Mouse (Mus musculus): ENCODE data around the gene 1700028P14Rik. TPM values are rescaled to one million over a fixed set of nuclear protein-coding genes. Genes with fewer than 3 reads are reported as not detected.

Gene 1700028P14Rik
- polyA plus RNA-seq, 1 experiment from 2014 or later, result 3.0 TPM

- H3K9me3 ChIP-seq (ENCODE audit: control insufficient read depth, low read length), result no peaks in the 10 kb centered on the region
- WGBS, result 92% methylated on average over 4 of the region's 4 CpGs
These were observed 90.0 kb downstream of the 1700028P14Rik start for GRCm38 (mm10) chr19:23562588-23562987.

GRCm38 (mm10) chr19:23562061-23562460 lies 90.6 kb downstream of the 1700028P14Rik start:
- WGBS, result 89% methylated on average over 6 of the region's 6 CpGs
- Histone ChIP-seq H3K36me3 (ENCODE audit: control insufficient read depth, insufficient read depth, low read length) (no peaks in the 10 kb centered on the region), H3K9ac (ENCODE audit: low read depth, low read length) (no peak overlapping the region), H3K4me3 (ENCODE audit: low read length) (no peak overlapping the region), H3K4me1 (ENCODE audit: control insufficient read depth, insufficient read depth, low read depth, low read length) (no peaks in the 10 kb centered on the region), H3K4me2 (ENCODE audit: low read length) (no peak overlapping the region), H3K27me3 (replicated peaks; ENCODE audit: control insufficient read depth, insufficient read depth, low read length) (no peaks in the 10 kb centered on the region), H3K27ac (ENCODE audit: low read depth, low read length) (no peak overlapping the region), H3K9me3 (ENCODE audit: control insufficient read depth, low read length) (no peaks in the 10 kb centered on the region)
- ATAC-seq, result no peak

More at GRCm38 (mm10) chr19:23562588-23562987, 90.0 kb downstream of the 1700028P14Rik start:
- no peak overlapping the region for H3K27ac ChIP-seq (ENCODE audit: low read depth, low read length)
- no peaks in the 10 kb centered on the region for H3K27me3 ChIP-seq (replicated peaks; ENCODE audit: control insufficient read depth, insufficient read depth, low read length)
- no peak overlapping the region for H3K9ac ChIP-seq (ENCODE audit: low read depth, low read length)
- H3K4me3 ChIP-seq (ENCODE audit: low read length), result no peak overlapping the region
- ATAC-seq, result no peak
- H3K36me3 ChIP-seq (ENCODE audit: control insufficient read depth, insufficient read depth, low read length), result no peaks in the 10 kb centered on the region
- no peaks in the 10 kb centered on the region for H3K4me1 ChIP-seq (ENCODE audit: control insufficient read depth, insufficient read depth, low read depth, low read length)
- H3K4me2 ChIP-seq (ENCODE audit: low read length), result no peak overlapping the region

GRCm38 (mm10) chr19:23553450-23553849 lies 99.2 kb downstream of the 1700028P14Rik start:
- 75% methylated on average over 2 of the region's 2 CpGs for WGBS
- Histone ChIP-seq H3K9ac (ENCODE audit: low read depth, low read length) (no peak overlapping the region), H3K36me3 (ENCODE audit: control insufficient read depth, insufficient read depth, low read length) (no peaks in the 10 kb centered on the region), H3K9me3 (ENCODE audit: control insufficient read depth, low read length) (no peaks in the 10 kb centered on the region), H3K27me3 (replicated peaks; ENCODE audit: control insufficient read depth, insufficient read depth, low read length) (no peaks in the 10 kb centered on the region), H3K27ac (ENCODE audit: low read depth, low read length) (no peak overlapping the region), H3K4me3 (ENCODE audit: low read length) (no peak overlapping the region), H3K4me1 (ENCODE audit: control insufficient read depth, insufficient read depth, low read depth, low read length) (no peaks in the 10 kb centered on the region), H3K4me2 (ENCODE audit: low read length) (no peak overlapping the region)
- no peak for ATAC-seq

- Histone ChIP-seq H3K36me3 (ENCODE audit: control insufficient read depth, insufficient read depth, low read length) (no peaks in the 10 kb centered on the region), H3K4me3 (ENCODE audit: low read length) (no peak overlapping the region), H3K4me1 (ENCODE audit: control insufficient read depth, insufficient read depth, low read depth, low read length) (no peaks in the 10 kb centered on the region), H3K9me3 (ENCODE audit: control insufficient read depth, low read length) (no peaks in the 10 kb centered on the region), H3K27me3 (replicated peaks; ENCODE audit: control insufficient read depth, insufficient read depth, low read length) (no peaks in the 10 kb centered on the region), H3K4me2 (ENCODE audit: low read length) (no peak overlapping the region), H3K27ac (ENCODE audit: low read depth, low read length) (no peak overlapping the region), H3K9ac (ENCODE audit: low read depth, low read length) (no peak overlapping the region)
- no peak for ATAC-seq
These were observed 107.0 kb downstream of the 1700028P14Rik start for GRCm38 (mm10) chr19:23545604-23546003.

- no peak overlapping the region for H3K9ac ChIP-seq (ENCODE audit: low read depth, low read length)
- H3K9me3 ChIP-seq (ENCODE audit: control insufficient read depth, low read length), result no peaks in the 10 kb centered on the region
- no peaks in the 10 kb centered on the region for H3K36me3 ChIP-seq (ENCODE audit: control insufficient read depth, insufficient read depth, low read length)
- no peak overlapping the region for H3K4me3 ChIP-seq (ENCODE audit: low read length)
- ATAC-seq, result no peak
- no peaks in the 10 kb centered on the region for H3K27me3 ChIP-seq (replicated peaks; ENCODE audit: control insufficient read depth, insufficient read depth, low read length)
- H3K4me1 ChIP-seq (ENCODE audit: control insufficient read depth, insufficient read depth, low read depth, low read length), result no peaks in the 10 kb centered on the region
- no peak overlapping the region for H3K4me2 ChIP-seq (ENCODE audit: low read length)
- no peak overlapping the region for H3K27ac ChIP-seq (ENCODE audit: low read depth, low read length)
- 75% methylated on average over 11 of the region's 11 CpGs for WGBS
These were observed 109.2 kb downstream of the 1700028P14Rik start for GRCm38 (mm10) chr19:23543244-23544004.

- ATAC-seq, result no peak
- no peak overlapping the region for H3K4me3 ChIP-seq (ENCODE audit: low read length)
- H3K9me3 ChIP-seq (ENCODE audit: control insufficient read depth, low read length), result no peaks in the 10 kb centered on the region
- H3K4me1 ChIP-seq (ENCODE audit: control insufficient read depth, insufficient read depth, low read depth, low read length), result no peaks in the 10 kb centered on the region
- no peaks in the 10 kb centered on the region for H3K27me3 ChIP-seq (replicated peaks; ENCODE audit: control insufficient read depth, insufficient read depth, low read length)
- no peaks in the 10 kb centered on the region for H3K36me3 ChIP-seq (ENCODE audit: control insufficient read depth, insufficient read depth, low read length)
- no peak overlapping the region for H3K27ac ChIP-seq (ENCODE audit: low read depth, low read length)
- H3K9ac ChIP-seq (ENCODE audit: low read depth, low read length), result no peak overlapping the region
- 88% methylated on average over 4 of the region's 4 CpGs for WGBS
- H3K4me2 ChIP-seq (ENCODE audit: low read length), result no peak overlapping the region
These were observed 109.9 kb downstream of the 1700028P14Rik start for GRCm38 (mm10) chr19:23542759-23543158.

GRCm38 (mm10) chr19:23535700-23536099 lies 116.9 kb downstream of the 1700028P14Rik start:
- H3K36me3 ChIP-seq (ENCODE audit: control insufficient read depth, insufficient read depth, low read length), result no peaks in the 10 kb centered on the region
- H3K27ac ChIP-seq (ENCODE audit: low read depth, low read length), result no peak overlapping the region
- H3K4me3 ChIP-seq (ENCODE audit: low read length), result no peak overlapping the region
- 93% methylated on average over 3 of the region's 3 CpGs for WGBS
- no peak overlapping the region for H3K9ac ChIP-seq (ENCODE audit: low read depth, low read length)
- ATAC-seq, result no peak
- H3K9me3 ChIP-seq (ENCODE audit: control insufficient read depth, low read length), result no peaks in the 10 kb centered on the region
- H3K4me2 ChIP-seq (ENCODE audit: low read length), result no peak overlapping the region
- H3K27me3 ChIP-seq (replicated peaks; ENCODE audit: control insufficient read depth, insufficient read depth, low read length), result no peaks in the 10 kb centered on the region
- H3K4me1 ChIP-seq (ENCODE audit: control insufficient read depth, insufficient read depth, low read depth, low read length), result no peaks in the 10 kb centered on the region; the same call in 1 of the 2 replicates

- Histone ChIP-seq H3K36me3 (ENCODE audit: control insufficient read depth, insufficient read depth, low read length) (no peaks in the 10 kb centered on the region), H3K4me2 (ENCODE audit: low read length) (no peak overlapping the region), H3K9me3 (ENCODE audit: control insufficient read depth, low read length) (no peaks in the 10 kb centered on the region), H3K27me3 (replicated peaks; ENCODE audit: control insufficient read depth, insufficient read depth, low read length) (no peaks in the 10 kb centered on the region), H3K9ac (ENCODE audit: low read depth, low read length) (no peak overlapping the region), H3K27ac (ENCODE audit: low read depth, low read length) (no peak overlapping the region), H3K4me3 (ENCODE audit: low read length) (no peak overlapping the region), H3K4me1 (ENCODE audit: control insufficient read depth, insufficient read depth, low read depth, low read length) (no peaks in the 10 kb centered on the region; the same call in 1 of the 2 replicates)
- 20% methylated on average over 4 of the region's 4 CpGs for WGBS
- ATAC-seq, result peak; percentile 81; the same call in 1 of the 2 replicates
These were observed 120.7 kb downstream of the 1700028P14Rik start for GRCm38 (mm10) chr19:23531899-23532298.

GRCm38 (mm10) chr19:23523711-23524110 lies 128.9 kb downstream of the 1700028P14Rik start:
- 8% methylated on average over 1 of the region's 1 CpGs for WGBS
- Histone ChIP-seq H3K27me3 (replicated peaks; ENCODE audit: control insufficient read depth, insufficient read depth, low read length) (no peaks in the 10 kb centered on the region), H3K4me2 (ENCODE audit: low read length) (no peak overlapping the region), H3K4me1 (ENCODE audit: control insufficient read depth, insufficient read depth, low read depth, low read length) (no peaks in the 10 kb centered on the region), H3K4me3 (ENCODE audit: low read length) (no peak overlapping the region), H3K36me3 (ENCODE audit: control insufficient read depth, insufficient read depth, low read length) (no peaks in the 10 kb centered on the region), H3K9ac (ENCODE audit: low read depth, low read length) (no peak overlapping the region), H3K9me3 (ENCODE audit: control insufficient read depth, low read length) (no peaks in the 10 kb centered on the region), H3K27ac (ENCODE audit: low read depth, low read length) (no peak overlapping the region)
- ATAC-seq, result no peak

Data from hindbrain, embryonic 16.5 days (tissue).